Mouse (Mus musculus) intestine, embryonic 16.5 days (tissue): ENCODE measurements around the gene Gpr84. TPM values are rescaled to one million over a fixed set of nuclear protein-coding genes. Genes with fewer than 3 reads are reported as not detected.
"Not testable (repeated sequence)": the region's sequence is repeated elsewhere in the genome, so short reads cannot be mapped to it uniquely, and the experiment has no call there.

Experiments used
- ATAC-seq: fragments of 200-750 bp; cut with Nextera tagmentation; 2 replicates; pipeline ENCODE4 v1.8.0; 2017; ENCODE audit warnings: moderate TSS enrichment, moderate library complexity
- H3K27ac ChIP-seq: fragments of 300-500 bp; sonication (generic); 2 replicates; pipeline ENCODE4 v1.5.1; 2014; ENCODE audit warnings: mild to moderate bottlenecking, low read length
- H3K27me3 ChIP-seq: fragments of 300-500 bp; sonication (generic); replicated peaks from 2 replicates; pipeline ENCODE4 v1.6.1; 2014; ENCODE audit warnings: low read length, control low read depth, mixed read lengths; ENCODE audit not compliant: control insufficient read depth, insufficient read depth
- H3K36me3 ChIP-seq: fragments of 300-500 bp; sonication (generic); 2 replicates; pipeline ENCODE4 v1.6.1; 2014; ENCODE audit warnings: low read length, control low read depth; ENCODE audit not compliant: control insufficient read depth, insufficient read depth
- H3K4me1 ChIP-seq: fragments of 300-500 bp; sonication (generic); 2 replicates; pipeline ENCODE4 v1.6.1; 2014; ENCODE audit warnings: low read length, control low read depth, mixed read lengths; ENCODE audit not compliant: control insufficient read depth, insufficient read depth
- H3K4me2 ChIP-seq: fragments of 300-500 bp; sonication (generic); 2 replicates; pipeline ENCODE4 v1.6.1; 2014; ENCODE audit warnings: low read depth, low read length, control low read depth
- H3K4me3 ChIP-seq: fragments of 300-500 bp; sonication (generic); 2 replicates; pipeline ENCODE4 v1.5.1; 2014; ENCODE audit warnings: mild to moderate bottlenecking, low read length
- H3K9ac ChIP-seq: fragments of 300-500 bp; sonication (generic); 2 replicates; pipeline ENCODE4 v1.6.1; 2014; ENCODE audit warnings: low read depth, low read length
- H3K9me3 ChIP-seq: fragments of 300-500 bp; sonication (generic); 2 replicates; pipeline ENCODE4 v1.6.1; 2016; ENCODE audit warnings: low read length, control low read depth; ENCODE audit not compliant: control insufficient read depth
- WGBS: fragments of 180-500 bp; shearing (Covaris S2); extraction: QIAGEN DNeasy Blood & Tissue Kit; methylation state at CpG from one replicate; pipeline ENCODE4 v1.1.7; 2014; 5-methylcytosine and 5-hydroxymethylcytosine counted together
- polyA plus RNA-seq: library from polyadenylated mRNA; unstranded; fragments of >200 nt; fragmentation: Nextera tagmentation; extraction: Ambion mirVana; gene quantifications from 2 replicates; pipeline ENCODE4 v1.2.1, GENCODE M21; 2015

Gene Gpr84
- polyA plus RNA-seq, 1 experiment from 2014 or later: 0.09 TPM

GRCm38 (mm10) chr15:103285778-103286417 lies 24.5 kb downstream of the Gpr84 start:
- H3K36me3 ChIP-seq: peaks cover 2% of the 10 kb centered on the region; the same call in 1 of the 2 replicates
- peaks cover 13% of the 10 kb centered on the region; the same call in 1 of the 2 replicates for H3K4me1 ChIP-seq
- no peaks in the 10 kb centered on the region for H3K27me3 ChIP-seq
- no peak overlapping the region for H3K27ac ChIP-seq
- no peak overlapping the region for H3K4me3 ChIP-seq
- ATAC-seq: no peak
- no peak overlapping the region for H3K9ac ChIP-seq
- no peaks in the 10 kb centered on the region for H3K9me3 ChIP-seq
- H3K4me2 ChIP-seq: no peak overlapping the region
- WGBS: 69% methylated on average over 1 of the region's 1 CpGs

GRCm38 (mm10) chr15:103284647-103285046 lies 25.8 kb downstream of the Gpr84 start:
- Histone ChIP-seq H3K9ac (no peak overlapping the region), H3K27me3 (no peaks in the 10 kb centered on the region), H3K36me3 (no peaks in the 10 kb centered on the region; the same call in 1 of the 2 replicates), H3K4me2 (no peak overlapping the region), H3K4me3 (no peak overlapping the region), H3K9me3 (no peaks in the 10 kb centered on the region), H3K4me1 (peaks cover 12% of the 10 kb centered on the region; the same call in 1 of the 2 replicates), H3K27ac (no peak overlapping the region)
- 34% methylated on average over 2 of the region's 2 CpGs for WGBS
- ATAC-seq: no peak

- Histone ChIP-seq H3K27ac (no peak overlapping the region), H3K4me1 (peaks cover 10% of the 10 kb centered on the region; the same call in 1 of the 2 replicates), H3K9me3 (no peaks in the 10 kb centered on the region), H3K27me3 (no peaks in the 10 kb centered on the region), H3K4me2 (no peak overlapping the region), H3K4me3 (no peak overlapping the region), H3K36me3 (no peaks in the 10 kb centered on the region; the same call in 1 of the 2 replicates), H3K9ac (no peak overlapping the region)
- 64% methylated on average over 3 of the region's 3 CpGs for WGBS
- no peak for ATAC-seq
Observed at GRCm38 (mm10) chr15:103284066-103284465, 26.3 kb downstream of the Gpr84 start.

- peaks cover 27% of the 10 kb centered on the region for H3K4me1 ChIP-seq
- no peaks in the 10 kb centered on the region for H3K27me3 ChIP-seq
- no peak; the same call in 1 of the 2 replicates for ATAC-seq
- H3K9me3 ChIP-seq: no peaks in the 10 kb centered on the region
- peak overlapping the region; percentile 45 for H3K27ac ChIP-seq
- H3K9ac ChIP-seq: no peak overlapping the region
- no peak overlapping the region for H3K4me3 ChIP-seq
- no peaks in the 10 kb centered on the region for H3K36me3 ChIP-seq
- no peak overlapping the region for H3K4me2 ChIP-seq
- WGBS: 67% methylated on average over 3 of the region's 3 CpGs
Observed at GRCm38 (mm10) chr15:103281465-103282205, 28.8 kb downstream of the Gpr84 start.

GRCm38 (mm10) chr15:103280817-103281464 lies 29.5 kb downstream of the Gpr84 start:
- H3K4me2 ChIP-seq: no peak overlapping the region
- no peaks in the 10 kb centered on the region for H3K36me3 ChIP-seq
- H3K9ac ChIP-seq: no peak overlapping the region
- no peaks in the 10 kb centered on the region for H3K27me3 ChIP-seq
- 43% methylated on average over 3 of the region's 3 CpGs for WGBS
- peaks cover 29% of the 10 kb centered on the region for H3K4me1 ChIP-seq
- ATAC-seq: peak; percentile 87
- no peak overlapping the region for H3K4me3 ChIP-seq
- no peaks in the 10 kb centered on the region for H3K9me3 ChIP-seq
- peak overlapping the region; percentile 65 for H3K27ac ChIP-seq

GRCm38 (mm10) chr15:103279750-103280149 lies 30.7 kb downstream of the Gpr84 start:
- Histone ChIP-seq H3K4me3 (no peak overlapping the region), H3K9ac (no peak overlapping the region), H3K4me1 (peaks cover 22% of the 10 kb centered on the region), H3K4me2 (no peak overlapping the region), H3K27me3 (no peaks in the 10 kb centered on the region), H3K9me3 (no peaks in the 10 kb centered on the region), H3K27ac (no peak overlapping the region), H3K36me3 (no peaks in the 10 kb centered on the region)
- WGBS: 63% methylated on average over 3 of the region's 3 CpGs
- ATAC-seq: no peak

- 42% methylated on average over 7 of the region's 7 CpGs for WGBS
Observed at GRCm38 (mm10) chr15:103277949-103278348, 32.5 kb downstream of the Gpr84 start.

GRCm38 (mm10) chr15:103275943-103276342 lies 34.5 kb downstream of the Gpr84 start:
- H3K36me3 ChIP-seq, H3K4me3 ChIP-seq, H3K27me3 ChIP-seq, H3K9me3 ChIP-seq, H3K4me2 ChIP-seq, H3K27ac ChIP-seq, H3K9ac ChIP-seq, ATAC-seq: not testable (repeated sequence)
- peaks cover 29% of the 10 kb centered on the region for H3K4me1 ChIP-seq
- 79% methylated on average over 3 of the region's 3 CpGs for WGBS

More at GRCm38 (mm10) chr15:103277949-103278348, 32.5 kb downstream of the Gpr84 start:
- no peak for ATAC-seq
- no peak overlapping the region for H3K4me2 ChIP-seq
- H3K4me3 ChIP-seq: no peak overlapping the region
- H3K4me1 ChIP-seq: peaks cover 29% of the 10 kb centered on the region
- H3K27ac ChIP-seq: peak overlapping the region; percentile 56; the same call in 1 of the 2 replicates
- H3K36me3 ChIP-seq: no peaks in the 10 kb centered on the region
- H3K9me3 ChIP-seq: no peaks in the 10 kb centered on the region
- H3K9ac ChIP-seq: 0 out of 2 replicates have a peak overlapping the region, but pooled peaks have one; percentile 11
- H3K27me3 ChIP-seq: no peaks in the 10 kb centered on the region
